Mouse (Mus musculus) CH12.LX (cell line): ENCODE measurements at regions not wholly inside any gene's neighbourhood (a gene's known extent, or its start where the extent isn't known, plus 50 kb on each side); places are given as distances from the start of the nearest gene placed in this dataset.

Experiments used
- DNase-seq: peaks from one replicate; pipeline ENCODE4 v3.0.0-alpha.2; 2013; ENCODE audit errors: extremely low read depth
- H3K27ac ChIP-seq: 2 replicates; pipeline ENCODE4 v1.5.1; 2012; ENCODE audit warnings: low read depth, mild to moderate bottlenecking, control low read depth, moderate library complexity; ENCODE audit not compliant: insufficient read depth
- H3K27me3 ChIP-seq: replicated peaks from 2 replicates; pipeline ENCODE3; 2012; ENCODE audit warnings: inconsistent platforms
- H3K36me3 ChIP-seq, 2 experiments: replicated peaks in 1 of 2; 2 replicates each; pipeline versions ENCODE3 to v1.6.1; 2012; ENCODE audit warnings: inconsistent platforms in 1 of 2, low read length in 1 of 2, mild to moderate bottlenecking in 1 of 2, mixed read lengths in 1 of 2, moderate library complexity in 1 of 2; ENCODE audit not compliant: control insufficient read depth in 1 of 2, insufficient read depth in 1 of 2
- H3K4me1 ChIP-seq, 2 experiments: 2 replicates each; pipeline ENCODE4 v1.6.1; 2012; ENCODE audit warnings: inconsistent platforms in 1 of 2, moderate library complexity in 1 of 2; ENCODE audit not compliant: insufficient read depth in 2 of 2, control insufficient read depth in 1 of 2
- H3K4me2 ChIP-seq: 2 replicates; pipeline ENCODE4 v1.6.1; 2012; ENCODE audit warnings: low read depth, mild to moderate bottlenecking, control low read depth; ENCODE audit not compliant: poor library complexity, insufficient read depth, severe bottlenecking
- H3K4me3 ChIP-seq, 3 experiments: fragments of 150-350 bp in 1 of 3; sonication (generic) in 1 of 3; replicated peaks in 1 of 3; 2 replicates each; pipeline versions ENCODE3 to v1.5.1; 2011 to 2012; ENCODE audit warnings: low read depth in 2 of 3, low read length in 2 of 3, mild to moderate bottlenecking in 2 of 3, moderate library complexity in 2 of 3, control low read depth in 1 of 3, improper control_type of control experiment in 1 of 3, inconsistent platforms in 1 of 3, mixed read lengths in 1 of 3; ENCODE audit not compliant: poor library complexity in 1 of 3
- H3K79me2 ChIP-seq: replicated peaks from 2 replicates; pipeline ENCODE4 v1.6.1; 2012; ENCODE audit warnings: mild to moderate bottlenecking, moderate library complexity; ENCODE audit not compliant: control insufficient read depth, poor library complexity, insufficient read depth, severe bottlenecking; ENCODE audit errors: extremely low read depth
- H3K9ac ChIP-seq: 2 replicates; pipeline ENCODE4 v1.6.1; 2012; ENCODE audit warnings: low read depth, mild to moderate bottlenecking, control low read depth, moderate library complexity; ENCODE audit not compliant: insufficient read depth
- H3K9me3 ChIP-seq: replicated peaks from 2 replicates; pipeline ENCODE3; 2012; ENCODE audit warnings: low read length, inconsistent platforms, mixed read lengths
- BHLHE40 ChIP-seq: IDR thresholded peaks from 2 replicates; pipeline ENCODE4 v1.6.1; 2011; ENCODE audit warnings: mild to moderate bottlenecking, low read depth, low read length, improper control_type of control experiment
- CHD1 ChIP-seq: IDR thresholded peaks from 2 replicates; pipeline ENCODE4 v1.6.1; 2012; ENCODE audit warnings: low read depth, low read length, improper control_type of control experiment, inconsistent platforms
- CHD2 ChIP-seq: IDR thresholded peaks from 2 replicates; pipeline ENCODE4 v1.6.1; 2011; ENCODE audit warnings: low read length, improper control_type of control experiment
- CTCF ChIP-seq, 2 experiments: IDR thresholded peaks in 1 of 2; conservative IDR thresholded peaks in 1 of 2; 2 replicates each; pipeline ENCODE4 v1.5.1; 2011 to 2012; ENCODE audit warnings: low read depth in 2 of 2, low read length in 2 of 2, improper control_type of control experiment in 1 of 2, inconsistent platforms in 1 of 2, mild to moderate bottlenecking in 1 of 2, moderate library complexity in 1 of 2
- E2F4 ChIP-seq: IDR thresholded peaks from 2 replicates; pipeline ENCODE4 v1.6.1; 2011; ENCODE audit warnings: low read depth, low read length, improper control_type of control experiment; ENCODE audit not compliant: insufficient replicate concordance
- ELF1 ChIP-seq: IDR thresholded peaks from 2 replicates; pipeline ENCODE4 v1.6.1; 2014; ENCODE audit warnings: low read depth, mild to moderate bottlenecking, inconsistent platforms, low read length, improper control_type of control experiment
- GABPA ChIP-seq: IDR thresholded peaks from 2 replicates; pipeline ENCODE4 v1.6.1; 2012; ENCODE audit warnings: low read depth, low read length, improper control_type of control experiment, inconsistent platforms; ENCODE audit not compliant: insufficient replicate concordance
- KAT2A ChIP-seq: IDR thresholded peaks from 2 replicates; pipeline ENCODE4 v1.6.1; 2012; ENCODE audit warnings: low read length, improper control_type of control experiment, inconsistent platforms; ENCODE audit not compliant: insufficient replicate concordance
- MAFK ChIP-seq: IDR thresholded peaks from 2 replicates; pipeline ENCODE4 v1.6.1; 2011; ENCODE audit warnings: low read length, improper control_type of control experiment; ENCODE audit not compliant: insufficient replicate concordance
- MAX ChIP-seq: IDR thresholded peaks from 2 replicates; pipeline ENCODE4 v1.6.1; 2011; ENCODE audit warnings: low read length, improper control_type of control experiment
- MAZ ChIP-seq: IDR thresholded peaks from 2 replicates; pipeline ENCODE4 v1.6.1; 2012; ENCODE audit warnings: low read depth, mild to moderate bottlenecking, inconsistent platforms, low read length, improper control_type of control experiment, moderate library complexity
- MYC ChIP-seq: IDR thresholded peaks from 2 replicates; pipeline ENCODE4 v1.6.1; 2011; ENCODE audit warnings: low read depth, mild to moderate bottlenecking, improper control_type of control experiment, low read length
- POLR2A ChIP-seq: IDR thresholded peaks from 2 replicates; pipeline ENCODE4 v1.6.1; 2011; ENCODE audit warnings: low read depth, mild to moderate bottlenecking, improper control_type of control experiment, low read length
- POLR2AphosphoS2 ChIP-seq: IDR thresholded peaks from 2 replicates; pipeline ENCODE4 v1.6.1; 2011; ENCODE audit warnings: low read depth, low read length, improper control_type of control experiment
- RAD21 ChIP-seq: IDR thresholded peaks from 2 replicates; pipeline ENCODE4 v1.6.1; 2011; ENCODE audit warnings: low read depth, mild to moderate bottlenecking, low read length, improper control_type of control experiment, moderate library complexity
- RCOR1 ChIP-seq: conservative IDR thresholded peaks from 2 replicates; pipeline ENCODE4 v1.6.1; 2012; ENCODE audit warnings: low read depth, mild to moderate bottlenecking, inconsistent platforms, low read length, improper control_type of control experiment
- TBP ChIP-seq: conservative IDR thresholded peaks from 2 replicates; pipeline ENCODE4 v1.6.1; 2011; ENCODE audit warnings: low read depth, low read length, improper control_type of control experiment
- TCF12 ChIP-seq: IDR thresholded peaks from 2 replicates; pipeline ENCODE4 v1.6.1; 2014; ENCODE audit warnings: low read depth, mild to moderate bottlenecking, inconsistent platforms, low read length, improper control_type of control experiment
- USF1 ChIP-seq: IDR thresholded peaks from 2 replicates; pipeline ENCODE4 v1.6.1; 2014; ENCODE audit warnings: low read depth, mild to moderate bottlenecking, inconsistent platforms, low read length, improper control_type of control experiment
- ZC3H11A ChIP-seq: IDR thresholded peaks from 2 replicates; pipeline ENCODE4 v1.6.1; 2012; ENCODE audit warnings: low read depth, mild to moderate bottlenecking, inconsistent platforms, low read length, improper control_type of control experiment
- ZKSCAN1 ChIP-seq: IDR thresholded peaks from 2 replicates; pipeline ENCODE4 v1.6.1; 2012; ENCODE audit warnings: low read depth, inconsistent platforms, low read length, improper control_type of control experiment, borderline replicate concordance
- dilution Hi-C: fragments of 300-500 bp; cut with MboI; formaldehyde crosslinking; loops from 2 replicates; pipeline ENCODE4 v1.14.3; 2020; ENCODE audit warnings: low sequenced_read_pairs; ENCODE audit not compliant: extremely low pct_unique_long_range_greater_than_20kb, extremely low pct_ligation_motif_present
- in situ Hi-C: fragments of 300-500 bp; cut with MboI; formaldehyde crosslinking; loops from 3 replicates; pipeline ENCODE4 v1.14.3; 2019; ENCODE audit warnings: low sequenced_read_pairs, low pct_ligation_motif_present, low pct_unique_long_range_greater_than_20kb, mixed read lengths

DNA sequence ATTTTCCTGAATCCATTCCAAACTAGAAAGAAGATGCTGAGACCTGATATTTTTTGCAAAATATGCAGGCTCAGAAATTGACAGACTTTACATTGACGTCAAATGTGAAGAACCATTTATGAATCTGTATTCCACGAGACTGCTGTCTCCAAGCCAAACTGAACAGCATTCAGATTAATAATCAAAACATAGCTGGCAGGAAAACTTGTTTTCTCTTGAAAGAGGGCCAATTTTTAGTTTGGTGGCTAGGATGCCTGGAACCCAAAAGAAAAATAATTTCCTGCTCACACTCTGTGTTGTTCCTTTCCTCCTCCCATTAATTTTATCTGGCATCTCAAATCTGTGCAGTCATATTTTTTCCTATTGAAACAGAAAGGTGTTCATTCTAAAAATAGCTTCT, 149.7 kb upstream of the Tbl1x start:
- DNase-seq: no peak
- Histone ChIP-seq H3K4me1 (no peaks in the 10 kb centered on the region), H3K4me3 (no peak overlapping the region), H3K4me2 (no peak overlapping the region), H3K79me2 (no peaks in the 10 kb centered on the region), H3K27me3 (no peaks in the 10 kb centered on the region), H3K9me3 (no peaks in the 10 kb centered on the region), H3K36me3 (no peaks in the 10 kb centered on the region), H3K27ac (no peak overlapping the region), H3K9ac (no peak overlapping the region)
- dilution Hi-C loops (no loop called here), in situ Hi-C loops (no loop called here)
- TF ChIP-seq ZC3H11A (no peak), RAD21 (no peak), MAFK (no peak), MYC (no peak), CHD2 (no peak), KAT2A (no peak), USF1 (no peak), MAX (no peak)

DNA sequence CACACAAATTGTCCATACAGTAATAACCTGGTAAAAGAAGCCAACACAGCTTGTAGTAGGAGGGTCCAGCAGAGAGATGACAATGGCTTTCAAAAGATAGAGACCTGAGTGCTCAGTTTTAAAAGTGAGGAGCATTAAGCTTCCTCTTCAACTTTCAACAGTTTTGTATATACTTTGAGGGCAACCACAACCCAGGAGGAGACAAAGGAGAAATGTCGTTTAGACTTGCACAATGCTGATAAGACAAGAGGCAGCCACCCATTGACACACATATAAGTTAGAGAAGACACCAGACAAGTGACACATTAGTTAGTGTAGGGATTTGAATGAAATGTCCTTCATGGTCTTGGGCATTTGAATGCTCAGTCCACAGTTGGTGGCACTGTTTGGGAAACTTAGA, 147.2 kb upstream of the Tbl1x start:
- DNase-seq: no peak
- no peak overlapping the region for H3K9ac ChIP-seq
- H3K27ac ChIP-seq: no peak overlapping the region
- no peaks in the 10 kb centered on the region for H3K79me2 ChIP-seq
- no peaks in the 10 kb centered on the region for H3K36me3 ChIP-seq
- no peaks in the 10 kb centered on the region for H3K9me3 ChIP-seq
- H3K4me2 ChIP-seq: no peak overlapping the region
- in situ Hi-C loops: no loop called here
- H3K4me1 ChIP-seq: no peaks in the 10 kb centered on the region
- TF ChIP-seq MYC: no peak
- TF ChIP-seq TBP: no peak
- no peak for TF ChIP-seq MAZ
- TF ChIP-seq BHLHE40: no peak
- TF ChIP-seq GABPA: no peak
- no peak for TF ChIP-seq ZKSCAN1
- no peak for TF ChIP-seq POLR2A
- TF ChIP-seq CTCF (conservative IDR thresholded peaks at IDR 0.05 in 1 of 2, IDR thresholded peaks at IDR 0.05 in 1 of 2; ENCODE audit: low read depth in 2 of 2, low read length in 2 of 2): no peak
- no peak for TF ChIP-seq CHD1
- no peak for TF ChIP-seq POLR2AphosphoS2
- no peak for TF ChIP-seq CHD2
- TF ChIP-seq ELF1: no peak
- TF ChIP-seq RAD21: no peak
- no peak for TF ChIP-seq E2F4
- no peak for TF ChIP-seq TCF12
- no peak for TF ChIP-seq RCOR1
- dilution Hi-C loops: no loop called here
- no peaks in the 10 kb centered on the region for H3K27me3 ChIP-seq
- no peak overlapping the region for H3K4me3 ChIP-seq
